12 mouse cellular contexts compared by ENCODE assay signal in the genomic region with DNA sequence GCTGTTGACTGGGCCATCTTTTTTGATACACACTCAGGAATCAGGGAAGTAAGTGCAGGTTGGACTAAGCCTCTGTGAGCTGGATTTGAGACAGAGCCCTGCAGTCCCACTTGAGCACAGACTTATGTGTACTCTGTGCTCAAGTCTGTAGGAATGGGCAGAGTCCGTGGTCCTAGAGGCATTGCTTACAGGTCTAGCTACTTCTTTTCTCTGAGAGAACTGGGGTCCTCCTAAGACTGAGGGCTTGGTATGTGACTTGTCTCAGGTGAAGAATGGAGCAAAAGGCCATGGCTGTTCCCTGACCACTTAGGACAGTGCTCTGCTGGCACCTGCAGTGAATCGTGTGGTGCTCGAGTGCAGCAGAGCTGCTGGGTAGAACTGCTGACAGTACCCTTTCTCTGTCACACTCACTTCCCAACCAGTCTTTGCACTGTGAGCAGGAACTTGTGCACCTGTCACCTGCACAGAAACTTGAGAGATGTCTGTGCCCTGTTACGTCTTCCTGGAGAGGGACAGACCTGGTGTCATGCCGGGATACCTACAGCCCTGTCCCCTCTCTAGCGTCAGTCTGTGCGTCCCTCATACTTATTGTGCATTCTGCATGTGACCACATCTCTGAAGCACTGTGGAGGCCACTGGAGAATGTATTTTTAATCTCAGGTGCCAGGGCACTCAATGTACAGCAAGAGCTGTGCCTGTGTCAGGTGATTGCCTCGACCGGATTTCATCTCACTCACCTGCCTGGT.
DNase-seq lines count a peak whose midpoint lies in the region; ATAC-seq and TF ChIP-seq lines count a peak whose summit lies in the region.
"Had no signal": no experiment of that assay in that cellular context is flagged by ENCODE, and none has a peak within 500 bp of the region (broad histone marks: within the 10 kb centered on the region; RNA-seq: fewer than 3 reads in every experiment).

No protein-coding gene starts in this region.

- H3K9me3 ChIP-seq in heart, embryonic 12.5 days (replicated peaks), result 0 out of 2 replicates have a peak, but pooled peaks cover 4% of the 10 kb centered on the region
- no peaks in the 10 kb centered on the region for H3K9me3 ChIP-seq in ES-E14 (ENCODE audit: control insufficient read depth, insufficient read depth, low read depth, low read length)
- 0 out of 2 replicates have a peak, but pooled peaks cover 2% of the 10 kb centered on the region for H3K9me3 ChIP-seq in hindbrain, embryonic 10.5 days
- no peaks in the 10 kb centered on the region for H3K9me3 ChIP-seq in midbrain, embryonic 13.5 days
- H3K9me3 ChIP-seq: kidney, embryonic 15.5 days; liver, embryonic 13.5 days had no signal

- in situ Hi-C loops in ES-E14 (cut with MboI; ENCODE audit: low sequenced_read_pairs in 2 of 2, unreplicated experiment in 2 of 2), result no loop called here

- DNase-seq in heart, adult 11 months, result no peak
- DNase-seq in ES-E14 (ENCODE audit: low read depth, low spot score), result no peak
- no peak for DNase-seq in hindbrain, embryonic 10.5 days (ENCODE audit: low spot score)
- no peak for DNase-seq in urinary bladder, adult 2 months (ENCODE audit: low spot score)
- no peak for DNase-seq in spleen, postnatal 14 days (ENCODE audit: low spot score in 2 of 2)
- DNase-seq in layer of hippocampus, postnatal 36 days, result no peak
- DNase-seq: B cell, adult 2 months; liver, embryonic 13.5 days had no signal

- no peak overlapping the region for H3K9ac ChIP-seq in heart, embryonic 12.5 days
- H3K9ac ChIP-seq in ES-E14 (ENCODE audit: insufficient read depth, low read depth, low read length, poor library complexity, severe bottlenecking), result no peak overlapping the region
- H3K9ac ChIP-seq in midbrain, embryonic 13.5 days (replicated peaks), result peak overlapping the region; percentile 0
- H3K9ac ChIP-seq: kidney, embryonic 15.5 days; liver, embryonic 13.5 days had no signal

- no peaks in the 10 kb centered on the region for H3K27me3 ChIP-seq in heart, embryonic 12.5 days (replicated peaks)
- peaks cover 14% of the 10 kb centered on the region; the same call in 1 of the 2 replicates for H3K27me3 ChIP-seq in hindbrain, embryonic 10.5 days (ENCODE audit: insufficient read depth, poor library complexity, severe bottlenecking)
- peaks cover 21% of the 10 kb centered on the region; the same call in 1 of the 2 replicates for H3K27me3 ChIP-seq in midbrain, embryonic 13.5 days
- H3K27me3 ChIP-seq: kidney, embryonic 15.5 days; liver, embryonic 13.5 days had no signal

- peaks cover 20% of the 10 kb centered on the region for H3K4me1 ChIP-seq in heart, embryonic 12.5 days (replicated peaks)
- H3K4me1 ChIP-seq in ES-E14 (ENCODE audit: control insufficient read depth in 2 of 2, insufficient read depth in 2 of 2, low read length in 2 of 2, poor library complexity in 1 of 2), result peaks cover 4 to 25% of the 10 kb centered on the region in 2 experiments; a peak in 2 of 4 replicates
- H3K4me1 ChIP-seq in hindbrain, embryonic 10.5 days (replicated peaks), result peaks cover 46% of the 10 kb centered on the region
- H3K4me1 ChIP-seq in midbrain, embryonic 13.5 days (replicated peaks), result peaks cover 48% of the 10 kb centered on the region

- 35% methylated on average over 9 of the region's 9 CpGs for WGBS in heart, embryonic 12.5 days
- WGBS in hindbrain, embryonic 10.5 days, result 14% methylated on average over 9 of the region's 9 CpGs
- WGBS in midbrain, embryonic 13.5 days, result 7% methylated on average over 9 of the region's 9 CpGs

- H3K36me3 ChIP-seq in heart, embryonic 12.5 days, result no peaks in the 10 kb centered on the region
- H3K36me3 ChIP-seq in ES-E14 (ENCODE audit: control insufficient read depth, insufficient read depth, low read length, poor library complexity, severe bottlenecking), result peaks cover 2% of the 10 kb centered on the region; the same call in 1 of the 2 replicates
- H3K36me3 ChIP-seq in hindbrain, embryonic 10.5 days, result no peaks in the 10 kb centered on the region
- no peaks in the 10 kb centered on the region for H3K36me3 ChIP-seq in midbrain, embryonic 13.5 days
- H3K36me3 ChIP-seq: kidney, embryonic 15.5 days; liver, embryonic 13.5 days had no signal

- 0 out of 2 replicates have a peak overlapping the region, but pooled peaks have one; percentile 8 for H3K27ac ChIP-seq in heart, embryonic 12.5 days (ENCODE audit: poor library complexity, severe bottlenecking)
- peak overlapping the region; percentile 75; the same call in 1 of the 2 replicates for H3K27ac ChIP-seq in ES-E14 (ENCODE audit: insufficient read depth, low read depth, low read length, poor library complexity, severe bottlenecking)
- peak overlapping the region; percentile 93 for H3K27ac ChIP-seq in hindbrain, embryonic 10.5 days
- peak overlapping the region; percentile 97 for H3K27ac ChIP-seq in midbrain, embryonic 13.5 days
- H3K27ac ChIP-seq: kidney, embryonic 15.5 days; liver, embryonic 13.5 days; macrophage had no signal

- peak overlapping the region; percentile 4; the same call in 1 of the 2 replicates for H3K4me2 ChIP-seq in heart, embryonic 12.5 days
- peak overlapping the region; percentile 38 for H3K4me2 ChIP-seq in midbrain, embryonic 13.5 days (replicated peaks)
- H3K4me2 ChIP-seq: kidney, embryonic 15.5 days; liver, embryonic 13.5 days had no signal

- no peak overlapping the region for H3K4me3 ChIP-seq in heart, embryonic 12.5 days
- H3K4me3 ChIP-seq in ES-E14 (ENCODE audit: insufficient read depth in 1 of 2, low read depth in 1 of 2, low read length in 2 of 2, poor library complexity in 1 of 2, severe bottlenecking in 1 of 2), result no peak overlapping the region
- H3K4me3 ChIP-seq in hindbrain, embryonic 10.5 days, result peak overlapping the region; percentile 22; the same call in 1 of the 2 replicates
- no peak overlapping the region for H3K4me3 ChIP-seq in midbrain, embryonic 13.5 days (replicated peaks)
- H3K4me3 ChIP-seq: kidney, embryonic 15.5 days; liver, embryonic 13.5 days had no signal

- 0 out of 2 replicates have a peak, but pooled peaks have one; percentile 22 for ATAC-seq in heart, embryonic 12.5 days (ENCODE audit: insufficient number of reproducible peaks, low FRiP score)
- peak; percentile 76 for ATAC-seq in midbrain, embryonic 13.5 days

TF ChIP-seq in ES-E14, 5 proteins besides CTCF, POLR2A, EP300 and RAD21:
- TF ChIP-seq HCFC1 (IDR thresholded peaks at IDR 0.05; ENCODE audit: borderline replicate concordance, insufficient read depth, low read length) (no peak), ZC3H11A (IDR thresholded peaks at IDR 0.05; ENCODE audit: borderline replicate concordance, low read depth, low read length) (no peak), MAFK (IDR thresholded peaks at IDR 0.05; ENCODE audit: insufficient read depth, low read depth, low read length) (0 out of 2 replicates have a peak, but pooled peaks have one; percentile 25), ZNF384 (IDR thresholded peaks at IDR 0.05; ENCODE audit: low read depth, low read length) (no peak), CHD2 (IDR thresholded peaks at IDR 0.05; ENCODE audit: low read depth, low read length) (no peak)

Comparison
In these comparisons a context has a peak if more than half of its experiments do, and no peak if none do; other contexts are left out.
1. H3K27ac ChIP-seq: peak in every context shown above with its lines; median percentile 97 in midbrain, embryonic 13.5 days; 93 in hindbrain, embryonic 10.5 days; 75 in ES-E14; 8 in heart, embryonic 12.5 days.